Comparison of ENCODE assay signal across 16 mouse cellular contexts in the genomic region with DNA sequence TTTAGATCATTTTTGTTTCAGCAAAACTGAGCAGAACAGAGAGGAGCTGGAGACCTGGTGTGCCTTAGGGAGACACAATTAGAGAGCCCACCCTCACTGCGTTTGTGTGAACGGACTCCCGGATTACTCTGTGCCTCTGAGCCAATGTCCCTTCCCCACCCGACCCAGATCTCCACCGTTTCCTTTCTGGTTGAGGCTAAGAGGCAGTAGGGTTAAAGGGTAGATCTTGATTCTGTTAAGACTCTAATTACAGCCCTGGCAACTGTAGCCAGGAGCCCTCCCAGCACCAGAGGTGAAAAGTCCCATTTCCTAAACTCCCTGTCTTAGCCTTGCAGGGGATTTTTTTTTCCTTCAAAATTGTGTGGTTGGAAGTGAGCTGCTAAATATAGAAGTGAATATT. TPM values are rescaled to one million over a fixed set of nuclear protein-coding genes. Genes with fewer than 3 reads are reported as not detected.
A peak's percentile ranks its signal among the peaks of the same experiment; 100 is the strongest.
DNase-seq lines count a peak whose midpoint lies in the region; ATAC-seq and TF ChIP-seq lines count a peak whose summit lies in the region.
"Had no signal": no experiment of that assay in that cellular context is flagged by ENCODE, and none has a peak within 500 bp of the region (broad histone marks: within the 10 kb centered on the region; RNA-seq: fewer than 3 reads in every experiment).

No protein-coding gene starts in this region.

- H3K4me3 ChIP-seq in forebrain, embryonic 10.5 days = no peak overlapping the region
- H3K4me3 ChIP-seq in forebrain, postnatal 0 days (ENCODE audit: low read depth, low read length) = no peak overlapping the region
- H3K4me3 ChIP-seq in intestine, embryonic 14.5 days (ENCODE audit: low read depth, low read length) = no peak overlapping the region
- H3K4me3 ChIP-seq in intestine, embryonic 15.5 days (replicated peaks) = no peak overlapping the region
- H3K4me3 ChIP-seq in testis, adult 2 months (ENCODE audit: control insufficient read depth, low read depth, low read length) = no peak overlapping the region
- H3K4me3 ChIP-seq: midbrain, embryonic 15.5 days; neural tube, embryonic 12.5 days had no signal

- H3K4me1 ChIP-seq in forebrain, embryonic 10.5 days = peaks cover 52% of the 10 kb centered on the region
- peaks cover 11% of the 10 kb centered on the region for H3K4me1 ChIP-seq in forebrain, postnatal 0 days (ENCODE audit: insufficient read depth)
- H3K4me1 ChIP-seq in intestine, embryonic 14.5 days (replicated peaks; ENCODE audit: control insufficient read depth, insufficient read depth, low read length) = peaks cover 24% of the 10 kb centered on the region
- peaks cover 37% of the 10 kb centered on the region for H3K4me1 ChIP-seq in intestine, embryonic 15.5 days (replicated peaks)
- H3K4me1 ChIP-seq in testis, adult 2 months (ENCODE audit: control insufficient read depth, insufficient read depth, low read length) = peaks cover 8% of the 10 kb centered on the region

- no peak overlapping the region for H3K9ac ChIP-seq in forebrain, postnatal 0 days
- H3K9ac ChIP-seq in intestine, embryonic 14.5 days (ENCODE audit: low read length) = no peak overlapping the region
- no peak overlapping the region for H3K9ac ChIP-seq in intestine, embryonic 15.5 days
- H3K9ac ChIP-seq: midbrain, embryonic 15.5 days; neural tube, embryonic 12.5 days had no signal

- WGBS in forebrain, embryonic 10.5 days = 12% methylated on average over 5 of the region's 5 CpGs
- 17% methylated on average over 5 of the region's 5 CpGs for WGBS in forebrain, postnatal 0 days
- WGBS in intestine, embryonic 14.5 days = 36% methylated on average over 5 of the region's 5 CpGs
- 31% methylated on average over 5 of the region's 5 CpGs for WGBS in intestine, embryonic 15.5 days

- no peak overlapping the region for H3K4me2 ChIP-seq in forebrain, postnatal 0 days (ENCODE audit: low read depth)
- H3K4me2 ChIP-seq in intestine, embryonic 14.5 days (ENCODE audit: low read length) = no peak overlapping the region
- H3K4me2 ChIP-seq in intestine, embryonic 15.5 days (replicated peaks) = no peak overlapping the region
- H3K4me2 ChIP-seq: midbrain, embryonic 15.5 days; neural tube, embryonic 12.5 days had no signal

- DNase-seq in forebrain, embryonic 10.5 days (ENCODE audit: extremely low spot score, low spot score) = no peak
- DNase-seq in forebrain, postnatal 0 days = no peak
- no peak for DNase-seq in intestine, embryonic 14.5 days (ENCODE audit: low spot score)
- DNase-seq in testis, postnatal 14 days (ENCODE audit: low spot score) = no peak
- no peak for DNase-seq in c-Kit-positive CD71-positive TER-119-positive erythroid progenitor cells, embryonic 14.5 days (ENCODE audit: low spot score)
- DNase-seq in lung, postnatal 36 days = no peak
- DNase-seq: B cell, adult 2 months; cerebellum, adult 9-10 months; gastrocnemius, postnatal 36 days; left cerebral cortex, postnatal 4 days had no signal

- no peak for ATAC-seq in forebrain, postnatal 0 days
- no peak for ATAC-seq in intestine, embryonic 14.5 days (replicated peaks; ENCODE audit: low FRiP score, low TSS enrichment, low read depth)
- ATAC-seq in intestine, embryonic 15.5 days = no peak
- ATAC-seq: forebrain, embryonic 16.5 days; hindbrain, postnatal 0 days; midbrain, embryonic 15.5 days had no signal

- H3K27me3 ChIP-seq in forebrain, embryonic 10.5 days (ENCODE audit: poor library complexity, severe bottlenecking) = peaks cover 18% of the 10 kb centered on the region
- no peaks in the 10 kb centered on the region for H3K27me3 ChIP-seq in forebrain, postnatal 0 days (ENCODE audit: insufficient read depth, low read length)
- no peaks in the 10 kb centered on the region for H3K27me3 ChIP-seq in intestine, embryonic 14.5 days (replicated peaks; ENCODE audit: control insufficient read depth, insufficient read depth, low read length)
- no peaks in the 10 kb centered on the region for H3K27me3 ChIP-seq in intestine, embryonic 15.5 days (replicated peaks)
- no peaks in the 10 kb centered on the region for H3K27me3 ChIP-seq in testis, adult 2 months (ENCODE audit: control insufficient read depth, insufficient read depth, low read length)
- H3K27me3 ChIP-seq: midbrain, embryonic 15.5 days; neural tube, embryonic 12.5 days had no signal

- no peaks in the 10 kb centered on the region for H3K9me3 ChIP-seq in forebrain, embryonic 10.5 days
- no peaks in the 10 kb centered on the region for H3K9me3 ChIP-seq in forebrain, postnatal 0 days (ENCODE audit: low read length)
- H3K9me3 ChIP-seq in intestine, embryonic 14.5 days (ENCODE audit: control insufficient read depth, low read length) = no peaks in the 10 kb centered on the region
- H3K9me3 ChIP-seq in intestine, embryonic 15.5 days = no peaks in the 10 kb centered on the region
- H3K9me3 ChIP-seq: midbrain, embryonic 15.5 days; neural tube, embryonic 12.5 days had no signal

- H3K36me3 ChIP-seq in forebrain, embryonic 10.5 days (replicated peaks) = no peaks in the 10 kb centered on the region; the same call in 1 of the 2 replicates
- no peaks in the 10 kb centered on the region for H3K36me3 ChIP-seq in forebrain, postnatal 0 days (ENCODE audit: insufficient read depth)
- H3K36me3 ChIP-seq in intestine, embryonic 14.5 days (ENCODE audit: control insufficient read depth, insufficient read depth, low read length) = peaks cover 11% of the 10 kb centered on the region; the same call in 1 of the 2 replicates
- no peaks in the 10 kb centered on the region for H3K36me3 ChIP-seq in intestine, embryonic 15.5 days
- H3K36me3 ChIP-seq in testis, adult 2 months (ENCODE audit: control insufficient read depth, insufficient read depth, low read length) = no peaks in the 10 kb centered on the region
- H3K36me3 ChIP-seq: midbrain, embryonic 15.5 days; neural tube, embryonic 12.5 days had no signal

- no peak for TF ChIP-seq CTCF in forebrain, postnatal 0 days (IDR thresholded peaks at IDR 0.05; ENCODE audit: low read depth)
- TF ChIP-seq CTCF in testis, adult 2 months (IDR thresholded peaks at IDR 0.05; ENCODE audit: control insufficient read depth, insufficient read depth, insufficient replicate concordance, low read depth, low read length) = no peak

- peak overlapping the region; percentile 63; the same call in 1 of the 2 replicates for H3K27ac ChIP-seq in forebrain, embryonic 10.5 days
- no peak overlapping the region for H3K27ac ChIP-seq in forebrain, postnatal 0 days (ENCODE audit: low read depth, low read length)
- peak overlapping the region; percentile 51; the same call in 1 of the 2 replicates for H3K27ac ChIP-seq in intestine, embryonic 14.5 days (ENCODE audit: low read depth)
- H3K27ac ChIP-seq in intestine, embryonic 15.5 days = no peak overlapping the region
- peak overlapping the region; percentile 55; the same call in 1 of the 2 replicates for H3K27ac ChIP-seq in testis, adult 2 months (ENCODE audit: control insufficient read depth, insufficient read depth, low read depth, low read length)
- H3K27ac ChIP-seq: hindbrain, postnatal 0 days; midbrain, embryonic 15.5 days; neural tube, embryonic 12.5 days had no signal

- no peak for TF ChIP-seq POLR2A in testis, adult 2 months (IDR thresholded peaks at IDR 0.05; ENCODE audit: control insufficient read depth, low read depth, low read length)

RNA-seq across cellular contexts. Expression of gene Uaca, which starts 47.1 kb away (rescaled TPM):
- polyA plus RNA-seq in forebrain, embryonic 10.5 days (2016; fragmentation: Nextera tagmentation; extraction: Ambion mirVana) = 32.5 and 33.1 TPM in 2 replicates
- total RNA-seq in forebrain, postnatal 0 days (2014; rRNA removed) = 6.2 and 8.9 TPM in 2 replicates
- polyA plus RNA-seq in forebrain, postnatal 0 days (2015; fragmentation: Nextera tagmentation; extraction: Ambion mirVana) = 8.8 and 10.2 TPM in 2 replicates
- 26.2 and 44.3 TPM in 2 replicates for polyA plus RNA-seq in intestine, embryonic 14.5 days (2014; fragmentation: Nextera tagmentation; extraction: Ambion mirVana)
- polyA plus RNA-seq in intestine, embryonic 15.5 days (2015; fragmentation: Nextera tagmentation; extraction: Ambion mirVana) = 56.3 and 58.8 TPM in 2 replicates
- polyA plus RNA-seq in testis, adult 2 months (2012; rRNA removed) = 11.1 and 11.5 TPM in 2 replicates

Comparison
In these comparisons a context has a peak if more than half of its experiments do, and no peak if none do; other contexts are left out.
1. H3K27ac ChIP-seq: peak in forebrain, embryonic 10.5 days (single experiment), intestine, embryonic 14.5 days (single experiment) and testis, adult 2 months (single experiment); none in forebrain, postnatal 0 days (single experiment) and intestine, embryonic 15.5 days (single experiment).